Mouse (Mus musculus) ES-E14 (cell line): ENCODE measurements around the gene Abhd17b. TPM values are rescaled to one million over a fixed set of nuclear protein-coding genes. Genes with fewer than 3 reads are reported as not detected.
"Not testable (repeated sequence)": the region's sequence is repeated elsewhere in the genome, so short reads cannot be mapped to it uniquely, and the experiment has no call there.

Experiments used
- DNase-seq: peaks from one replicate; pipeline ENCODE4 v3.0.0-alpha.2; 2013; ENCODE audit warnings: low read depth, low spot score
- H3K27ac ChIP-seq: 2 replicates; pipeline ENCODE4 v1.5.1; 2012; ENCODE audit warnings: low read depth, mild to moderate bottlenecking, low read length, moderate library complexity, mixed read lengths; ENCODE audit not compliant: poor library complexity, insufficient read depth, severe bottlenecking
- H3K36me3 ChIP-seq: 2 replicates; pipeline ENCODE4 v1.6.1; 2012; ENCODE audit warnings: mild to moderate bottlenecking, low read length, moderate library complexity, mixed read lengths; ENCODE audit not compliant: control insufficient read depth, poor library complexity, insufficient read depth, severe bottlenecking
- H3K4me1 ChIP-seq, 2 experiments: fragments of 150-350 bp in 1 of 2; sonication (generic) in 1 of 2; 2 replicates each; pipeline ENCODE4 v1.6.1; 2012; ENCODE audit warnings: low read length in 2 of 2, mild to moderate bottlenecking in 1 of 2, mixed read lengths in 1 of 2; ENCODE audit not compliant: control insufficient read depth in 2 of 2, insufficient read depth in 2 of 2, poor library complexity in 1 of 2
- H3K4me3 ChIP-seq, 2 experiments: fragments of 150-350 bp in 1 of 2; sonication (generic) in 1 of 2; 2 replicates each; pipeline ENCODE4 v1.5.1; 2012; ENCODE audit warnings: low read length in 2 of 2, low read depth in 1 of 2, mild to moderate bottlenecking in 1 of 2, mixed read lengths in 1 of 2; ENCODE audit not compliant: insufficient read depth in 1 of 2, poor library complexity in 1 of 2, severe bottlenecking in 1 of 2
- H3K9ac ChIP-seq: 2 replicates; pipeline ENCODE4 v1.6.1; 2012; ENCODE audit warnings: low read depth, mild to moderate bottlenecking, low read length, mixed read lengths; ENCODE audit not compliant: poor library complexity, insufficient read depth, severe bottlenecking
- H3K9me3 ChIP-seq: fragments of 150-350 bp; sonication (generic); 2 replicates; pipeline ENCODE4 v1.6.1; 2012; ENCODE audit warnings: low read depth, mild to moderate bottlenecking, low read length; ENCODE audit not compliant: control insufficient read depth, insufficient read depth
- CHD2 ChIP-seq: IDR thresholded peaks from 2 replicates; pipeline ENCODE4 v1.6.1; 2014; ENCODE audit warnings: mild to moderate bottlenecking, low read depth, low read length, inconsistent platforms
- HCFC1 ChIP-seq: IDR thresholded peaks from 2 replicates; pipeline ENCODE4 v1.6.1; 2012; ENCODE audit warnings: low read length, inconsistent platforms, borderline replicate concordance; ENCODE audit not compliant: insufficient read depth
- MAFK ChIP-seq: IDR thresholded peaks from 2 replicates; pipeline ENCODE4 v1.6.1; 2014; ENCODE audit warnings: mild to moderate bottlenecking, low read depth, low read length, inconsistent platforms; ENCODE audit not compliant: insufficient read depth
- ZC3H11A ChIP-seq: IDR thresholded peaks from 2 replicates; pipeline ENCODE4 v1.6.1; 2012; ENCODE audit warnings: low read depth, mild to moderate bottlenecking, inconsistent platforms, low read length, borderline replicate concordance
- ZNF384 ChIP-seq: IDR thresholded peaks from 2 replicates; pipeline ENCODE4 v1.6.1; 2012; ENCODE audit warnings: low read depth, low read length, inconsistent platforms
- in situ Hi-C, 2 experiments: fragments of 600-800 bp; cut with MboI; formaldehyde crosslinking; loops; one replicate each; pipeline ENCODE4 v1.15.1; 2025; ENCODE audit warnings: low sequenced_read_pairs in 2 of 2, inconsistent platforms in 1 of 2; ENCODE audit not compliant: unreplicated experiment in 2 of 2
- total RNA-seq: library from RNA; depleted of rRNA; stranded (reverse); fragments of 300-350 nt; gene quantifications from 2 replicates; pipeline ENCODE4 v1.2.3, GENCODE M21; 2012

Abhd17b gene
- total RNA-seq, 1 experiment: 15.9 TPM

DNA sequence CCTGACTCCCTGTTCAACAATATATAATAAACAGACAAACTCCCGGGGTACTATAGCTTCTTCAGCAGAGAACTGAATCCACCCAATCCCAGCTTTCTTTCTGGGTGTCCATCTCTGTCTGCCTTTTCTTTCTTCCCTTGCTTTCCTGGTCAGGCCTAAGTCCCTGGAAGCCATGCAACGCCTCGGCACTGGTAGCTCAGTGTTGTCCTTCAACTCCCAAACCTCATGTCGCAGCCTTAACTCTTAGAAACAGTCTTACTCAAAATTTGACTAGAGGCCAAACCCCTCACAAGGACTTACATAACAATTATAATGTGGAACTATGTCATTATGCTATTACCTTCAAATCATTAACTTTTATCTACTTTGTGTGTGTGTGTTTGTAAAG lies 28.8 kb upstream of the Abhd17b start:
- TF ChIP-seq ZNF384 (no peak), ZC3H11A (no peak), CHD2 (no peak), MAFK (no peak), HCFC1 (no peak)
- no peak overlapping the region for H3K9ac ChIP-seq
- DNase-seq: no peak
- H3K36me3 ChIP-seq: no peaks in the 10 kb centered on the region
- H3K9me3 ChIP-seq: no peaks in the 10 kb centered on the region
- in situ Hi-C loops: no loop called here
- H3K27ac ChIP-seq: no peak overlapping the region
- H3K4me3 ChIP-seq: no peak overlapping the region
- H3K4me1 ChIP-seq: peaks cover 0 to 3% of the 10 kb centered on the region in 2 experiments; a peak in 1 of 4 replicates

- no peak overlapping the region for H3K27ac ChIP-seq
- TF ChIP-seq ZC3H11A (no peak), MAFK (no peak), HCFC1 (no peak), ZNF384 (no peak), CHD2 (no peak)
- no peaks in the 10 kb centered on the region for H3K9me3 ChIP-seq
- no peak for DNase-seq
- H3K9ac ChIP-seq: no peak overlapping the region
- H3K4me1 ChIP-seq: peaks cover 0 to 6% of the 10 kb centered on the region in 2 experiments; a peak in 2 of 4 replicates
- in situ Hi-C loops: no loop called here
- H3K36me3 ChIP-seq: no peaks in the 10 kb centered on the region
- no peak overlapping the region for H3K4me3 ChIP-seq
These were observed 26.6 kb upstream of the Abhd17b start for GRCm38 (mm10) chr19:21626271-21626988.

DNA sequence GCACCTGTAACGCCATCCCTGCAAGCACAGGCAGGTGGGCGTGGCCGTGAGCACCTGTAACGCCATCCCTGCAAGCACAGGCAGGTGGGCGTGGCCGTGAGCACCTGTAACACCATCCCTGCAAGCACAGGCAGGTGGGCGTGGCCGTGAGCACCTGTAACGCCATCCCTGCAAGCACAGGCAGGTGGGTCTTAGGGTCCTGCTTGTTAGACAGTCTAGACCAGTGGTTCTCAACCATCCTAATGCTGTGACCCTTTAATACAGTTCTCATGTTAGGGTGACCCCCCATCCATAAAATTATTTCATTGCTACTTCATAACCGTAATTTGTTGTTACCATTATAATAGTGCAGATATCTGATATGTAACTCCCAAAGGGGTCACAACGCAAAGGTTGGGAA lies 24.5 kb upstream of the Abhd17b start:
- H3K9ac ChIP-seq, H3K27ac ChIP-seq, H3K4me3 ChIP-seq, DNase-seq, H3K36me3 ChIP-seq, H3K4me1 ChIP-seq, H3K9me3 ChIP-seq, in situ Hi-C loops: not testable (repeated sequence)

- Histone ChIP-seq H3K9ac (no peak overlapping the region), H3K9me3 (no peaks in the 10 kb centered on the region), H3K4me1 (peaks cover 0 to 6% of the 10 kb centered on the region in 2 experiments; a peak in 2 of 4 replicates), H3K4me3 (no peak overlapping the region), H3K36me3 (no peaks in the 10 kb centered on the region), H3K27ac (no peak overlapping the region)
- in situ Hi-C loops: no loop called here
- TF ChIP-seq ZC3H11A: no peak
- TF ChIP-seq MAFK: no peak
- no peak for TF ChIP-seq CHD2
- TF ChIP-seq ZNF384: no peak
- no peak for TF ChIP-seq HCFC1
- no peak for DNase-seq
These were observed 24.0 kb upstream of the Abhd17b start for GRCm38 (mm10) chr19:21629030-21629429.

- H3K9ac ChIP-seq: no peak overlapping the region
- no peaks in the 10 kb centered on the region for H3K9me3 ChIP-seq
- no peak for DNase-seq
- H3K36me3 ChIP-seq: no peaks in the 10 kb centered on the region
- peaks cover 0 to 6% of the 10 kb centered on the region in 2 experiments; a peak in 2 of 4 replicates for H3K4me1 ChIP-seq
- in situ Hi-C loops: no loop called here
- no peak overlapping the region for H3K27ac ChIP-seq
- H3K4me3 ChIP-seq: no peak overlapping the region
- TF ChIP-seq ZNF384 (no peak), CHD2 (no peak), MAFK (no peak), ZC3H11A (no peak), HCFC1 (no peak)
These were observed 23.5 kb upstream of the Abhd17b start for GRCm38 (mm10) chr19:21629501-21629900.
